Mouse (Mus musculus): ENCODE results near the gene AW209491.
A peak's percentile ranks its signal among the peaks of the same experiment; 100 is the strongest.

DNA sequence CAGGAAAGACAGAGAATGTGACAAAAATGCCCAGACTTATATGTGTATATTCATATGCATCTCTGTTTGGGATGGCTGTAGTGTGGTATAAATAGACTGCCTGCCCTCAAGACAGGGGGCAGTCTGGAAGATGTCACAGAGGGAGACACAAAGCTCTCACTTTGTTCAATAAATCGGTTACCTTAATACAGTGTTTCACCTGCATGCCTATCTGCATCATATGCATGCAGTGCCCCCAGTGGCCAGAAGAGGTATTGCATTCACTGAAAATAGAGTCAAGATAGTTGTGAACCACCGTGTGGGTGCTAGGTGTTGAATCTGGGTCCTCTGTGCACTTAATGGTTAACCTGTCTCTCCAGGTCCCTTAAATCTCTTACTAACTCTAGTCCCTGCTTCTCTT is 11.2 kb upstream of the AW209491 start:
- TF ChIP-seq POLR2A (IDR thresholded peaks at IDR 0.05; ENCODE audit: low read depth, low read length) (no peak), CTCF (conservative IDR thresholded peaks at IDR 0.05; ENCODE audit: insufficient read depth, insufficient read length, low read depth, low read length) (peak; percentile 71)
